Mouse (Mus musculus): ENCODE data around the gene Ablim1.

- TF ChIP-seq CTCF (IDR thresholded peaks at IDR 0.05; ENCODE audit: insufficient read depth, low read depth, low read length) = no peak
- no peak for TF ChIP-seq POLR2A (IDR thresholded peaks at IDR 0.05; ENCODE audit: insufficient read depth, low read depth, low read length)
Observed at GRCm38 (mm10) chr19:57328792-57329191, 14.1 kb upstream of the Ablim1 start.
